Mouse (Mus musculus) cerebellum, adult 9-11 months (tissue): ENCODE data around the gene Stx6.

Source experiments
- DNase-seq: peaks from one replicate; pipeline ENCODE4 v3.0.0; 2022

Stx6 gene

GRCm38 (mm10) chr1:155158141-155158969 lies at the start of gene Stx6:
Gene Stx6, plus strand, starts transcription at chr1:155158715.
- DNase-seq: peak; percentile 98

GRCm38 (mm10) chr1:155109387-155110350 lies 48.8 kb upstream of the Stx6 start:
- DNase-seq: no peak

GRCm38 (mm10) chr1:155111491-155111890 lies 47.0 kb upstream of the Stx6 start:
- no peak for DNase-seq

- no peak for DNase-seq
These were observed 46.4 kb upstream of the Stx6 start for GRCm38 (mm10) chr1:155112118-155112517.

GRCm38 (mm10) chr1:155112875-155113274 lies 45.6 kb upstream of the Stx6 start:
- DNase-seq: no peak

- DNase-seq: no peak
These were observed 44.6 kb upstream of the Stx6 start for GRCm38 (mm10) chr1:155113946-155114345.

- no peak for DNase-seq
These were observed 38.8 kb upstream of the Stx6 start for GRCm38 (mm10) chr1:155119719-155120118.

GRCm38 (mm10) chr1:155121977-155122939 lies 36.3 kb upstream of the Stx6 start:
- peak; percentile 89 for DNase-seq

GRCm38 (mm10) chr1:155124397-155124796 lies 34.1 kb upstream of the Stx6 start:
- DNase-seq: no peak

GRCm38 (mm10) chr1:155126716-155127115 lies 31.8 kb upstream of the Stx6 start:
- no peak for DNase-seq

GRCm38 (mm10) chr1:155127429-155127934 lies 31.0 kb upstream of the Stx6 start:
- no peak for DNase-seq

GRCm38 (mm10) chr1:155134866-155135265 lies 23.6 kb upstream of the Stx6 start:
- no peak for DNase-seq

- no peak for DNase-seq
These were observed 19.7 kb upstream of the Stx6 start for GRCm38 (mm10) chr1:155138795-155139194.

- DNase-seq: peak; percentile 77
These were observed 18.4 kb upstream of the Stx6 start for GRCm38 (mm10) chr1:155140076-155140475.

- no peak for DNase-seq
These were observed 12.9 kb upstream of the Stx6 start for GRCm38 (mm10) chr1:155145620-155146019.

- DNase-seq: peak; percentile 30
These were observed 11.9 kb upstream of the Stx6 start, which contains the start of gene Mr1 for GRCm38 (mm10) chr1:155146572-155146980. Gene Mr1, minus strand, starts transcription at chr1:155146814.

- DNase-seq: no peak
These were observed 11.3 kb upstream of the Stx6 start for GRCm38 (mm10) chr1:155147228-155147627.

- DNase-seq: no peak
These were observed 9.1 kb upstream of the Stx6 start for GRCm38 (mm10) chr1:155149403-155149802.

- no peak for DNase-seq
These were observed 7.7 kb upstream of the Stx6 start for GRCm38 (mm10) chr1:155150821-155151220.

GRCm38 (mm10) chr1:155153906-155154305 lies 4.6 kb upstream of the Stx6 start:
- DNase-seq: no peak

- peak; percentile 71 for DNase-seq
These were observed 512 bp downstream of the Stx6 start for GRCm38 (mm10) chr1:155158970-155159484.

GRCm38 (mm10) chr1:155167453-155167852 lies 8.9 kb downstream of the Stx6 start:
- DNase-seq: no peak
